Mouse (Mus musculus): ENCODE measurements around the gene Elmo1.

GRCm38 (mm10) chr13:20516096-20516495 lies 425.7 kb downstream of the Elmo1 start:
- TF ChIP-seq CTCF (IDR thresholded peaks at IDR 0.05; ENCODE audit: insufficient read depth, low read depth, low read length) (no peak), POLR2A (IDR thresholded peaks at IDR 0.05; ENCODE audit: insufficient read depth, low read depth, low read length) (no peak)

Measured in olfactory bulb, adult 2 months (tissue).